Mouse (Mus musculus): ENCODE data around the gene Klhl32. TPM values are rescaled to one million over a fixed set of nuclear protein-coding genes. Genes with fewer than 3 reads are reported as not detected.

Gene Klhl32
- polyA plus RNA-seq, 1 experiment from 2014 or later, result 38.5 TPM

DNA sequence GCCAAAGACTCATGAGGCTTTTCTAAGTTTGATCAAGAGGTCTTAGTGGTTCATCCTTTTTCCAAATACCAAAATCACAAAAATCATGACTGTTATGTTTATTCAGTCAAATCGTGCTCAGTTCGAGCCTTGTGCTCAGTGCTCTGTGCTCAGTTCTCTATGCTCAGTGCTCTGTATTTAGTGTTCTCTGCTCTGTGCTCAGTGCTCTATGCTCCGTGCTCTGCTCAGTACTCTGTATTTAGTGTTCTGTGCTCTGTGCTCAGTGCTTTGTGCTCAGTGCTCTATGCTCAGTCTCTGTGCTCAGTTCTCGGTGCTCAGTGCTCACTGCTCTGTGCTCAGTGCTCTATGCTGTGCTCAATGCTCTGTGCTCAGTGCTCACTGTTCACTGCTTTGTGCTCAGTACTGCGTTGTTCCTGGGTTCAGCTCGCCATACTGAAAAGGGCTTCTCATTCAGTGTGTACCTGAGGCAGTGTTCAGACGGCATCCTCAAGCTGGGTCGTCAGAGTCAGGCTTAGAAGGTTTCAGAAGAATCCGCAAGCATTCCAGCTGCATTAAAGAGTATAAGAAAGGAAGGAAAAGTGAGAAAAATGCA lies 50.5 kb downstream of the Klhl32 start:
- 90% methylated on average over 9 of the region's 9 CpGs for WGBS
- Histone ChIP-seq H3K27ac (ENCODE audit: low read depth, low read length) (no peak overlapping the region), H3K4me3 (ENCODE audit: low read length) (no peak overlapping the region), H3K36me3 (ENCODE audit: control insufficient read depth, insufficient read depth, low read length) (no peaks in the 10 kb centered on the region), H3K4me1 (ENCODE audit: control insufficient read depth, insufficient read depth, low read depth, low read length) (no peaks in the 10 kb centered on the region; the same call in 1 of the 2 replicates), H3K9me3 (ENCODE audit: control insufficient read depth, low read length) (no peaks in the 10 kb centered on the region), H3K27me3 (replicated peaks; ENCODE audit: control insufficient read depth, insufficient read depth, low read length) (no peaks in the 10 kb centered on the region), H3K9ac (ENCODE audit: low read depth, low read length) (no peak overlapping the region), H3K4me2 (ENCODE audit: low read length) (no peak overlapping the region)
- no peak; the same call in 1 of the 2 replicates for ATAC-seq

DNA sequence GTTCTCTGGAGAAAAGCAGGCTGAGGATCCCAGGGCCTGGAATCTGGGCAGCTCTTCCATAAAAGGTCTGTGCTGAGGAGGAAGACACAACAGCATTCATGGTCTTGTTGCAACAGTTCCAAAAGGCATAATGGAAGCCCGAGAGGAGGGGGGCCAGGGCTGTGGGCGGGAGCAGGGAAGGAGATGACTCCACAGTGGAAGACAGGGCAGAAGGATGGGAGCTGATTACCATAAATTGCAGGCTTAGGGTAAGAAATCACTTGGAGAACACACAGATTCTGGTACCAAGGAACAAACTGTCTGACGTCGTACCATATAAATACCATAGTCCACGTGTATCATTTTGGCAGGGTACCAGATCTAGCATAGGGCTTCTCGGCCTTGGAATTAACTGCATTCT lies 51.9 kb downstream of the Klhl32 start:
- Histone ChIP-seq H3K27me3 (replicated peaks; ENCODE audit: control insufficient read depth, insufficient read depth, low read length) (no peaks in the 10 kb centered on the region), H3K36me3 (ENCODE audit: control insufficient read depth, insufficient read depth, low read length) (no peaks in the 10 kb centered on the region), H3K4me3 (ENCODE audit: low read length) (no peak overlapping the region), H3K4me1 (ENCODE audit: control insufficient read depth, insufficient read depth, low read depth, low read length) (no peaks in the 10 kb centered on the region; the same call in 1 of the 2 replicates), H3K4me2 (ENCODE audit: low read length) (no peak overlapping the region), H3K9ac (ENCODE audit: low read depth, low read length) (no peak overlapping the region), H3K9me3 (ENCODE audit: control insufficient read depth, low read length) (no peaks in the 10 kb centered on the region), H3K27ac (ENCODE audit: low read depth, low read length) (no peak overlapping the region)
- WGBS, result 80% methylated on average over 6 of the region's 6 CpGs
- ATAC-seq, result peak; percentile 34; the same call in 1 of the 2 replicates

DNA sequence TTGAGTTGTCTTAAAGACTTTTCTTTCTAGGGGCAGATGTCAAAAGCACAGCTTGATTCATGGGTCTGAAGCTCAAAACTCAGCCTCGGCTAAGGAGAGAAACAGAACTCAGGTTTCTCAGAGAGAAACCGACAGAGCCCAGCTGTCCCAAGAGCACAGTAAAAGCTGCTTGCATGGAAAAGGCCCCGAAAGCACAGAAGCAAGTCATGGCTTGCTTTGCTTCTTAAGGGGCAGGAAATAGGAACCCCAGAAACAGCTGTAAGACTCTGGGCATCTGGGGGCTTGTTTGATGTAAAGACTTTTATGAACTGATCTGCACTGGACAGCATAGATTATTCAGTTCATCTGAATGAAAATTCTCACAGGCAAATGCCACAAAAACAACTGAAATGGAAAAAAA lies 53.1 kb downstream of the Klhl32 start:
- ATAC-seq, result no peak

DNA sequence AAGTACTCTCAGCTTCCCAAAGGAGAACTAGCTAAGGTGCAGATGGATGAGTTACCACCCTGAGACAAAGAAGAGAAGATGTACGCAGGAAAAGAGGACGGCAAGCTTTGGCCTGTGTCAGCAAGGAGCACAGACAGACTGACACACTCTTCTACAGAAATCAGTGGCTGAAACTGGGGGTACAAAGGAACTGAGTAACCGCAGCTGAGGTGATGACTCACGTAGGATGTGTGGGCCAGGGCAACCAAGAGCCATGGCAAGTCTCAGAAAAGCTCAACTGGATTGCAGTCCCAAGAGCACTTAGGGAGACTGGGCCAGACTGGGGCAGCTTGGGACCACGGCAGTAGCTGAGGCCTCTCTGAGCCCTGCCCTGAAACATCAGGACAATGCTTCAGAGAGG lies 53.6 kb downstream of the Klhl32 start:
- H3K4me3 ChIP-seq (ENCODE audit: low read length), result no peak overlapping the region
- no peak overlapping the region for H3K27ac ChIP-seq (ENCODE audit: low read depth, low read length)
- H3K9ac ChIP-seq (ENCODE audit: low read depth, low read length), result no peak overlapping the region
- no peak overlapping the region for H3K4me2 ChIP-seq (ENCODE audit: low read length)
- H3K36me3 ChIP-seq (ENCODE audit: control insufficient read depth, insufficient read depth, low read length), result no peaks in the 10 kb centered on the region
- no peaks in the 10 kb centered on the region; the same call in none of the 2 replicates for H3K4me1 ChIP-seq (ENCODE audit: control insufficient read depth, insufficient read depth, low read depth, low read length)
- H3K9me3 ChIP-seq (ENCODE audit: control insufficient read depth, low read length), result no peaks in the 10 kb centered on the region
- ATAC-seq, result no peak
- H3K27me3 ChIP-seq (replicated peaks; ENCODE audit: control insufficient read depth, insufficient read depth, low read length), result no peaks in the 10 kb centered on the region
- WGBS, result 88% methylated on average over 5 of the region's 5 CpGs

More for the DNA sequence above, 53.1 kb downstream of the Klhl32 start:
- Histone ChIP-seq H3K4me3 (ENCODE audit: low read length) (no peak overlapping the region), H3K9ac (ENCODE audit: low read depth, low read length) (no peak overlapping the region), H3K27ac (ENCODE audit: low read depth, low read length) (no peak overlapping the region), H3K36me3 (ENCODE audit: control insufficient read depth, insufficient read depth, low read length) (no peaks in the 10 kb centered on the region), H3K9me3 (ENCODE audit: control insufficient read depth, low read length) (no peaks in the 10 kb centered on the region), H3K27me3 (replicated peaks; ENCODE audit: control insufficient read depth, insufficient read depth, low read length) (no peaks in the 10 kb centered on the region), H3K4me2 (ENCODE audit: low read length) (no peak overlapping the region), H3K4me1 (ENCODE audit: control insufficient read depth, insufficient read depth, low read depth, low read length) (no peaks in the 10 kb centered on the region; the same call in 1 of the 2 replicates)
- 68% methylated on average over 3 of the region's 3 CpGs for WGBS

DNA sequence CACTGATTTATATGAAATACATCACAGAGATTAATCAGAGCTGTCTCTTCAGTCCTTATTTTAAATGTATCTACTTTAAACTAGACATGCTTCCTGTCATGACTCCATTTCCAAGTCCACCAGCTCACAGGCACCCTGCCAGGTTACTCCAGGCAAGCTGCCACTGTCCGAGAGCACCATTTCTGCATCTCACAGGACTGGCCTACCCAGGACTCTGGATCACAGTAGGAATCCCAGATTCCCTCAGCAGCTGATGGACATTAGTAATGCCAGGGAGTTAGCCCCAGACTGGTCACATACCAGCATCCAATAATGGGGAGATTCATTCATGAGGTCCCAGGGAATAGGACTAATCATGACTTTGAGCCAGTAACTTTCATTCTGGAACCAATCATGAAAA lies 54.7 kb downstream of the Klhl32 start:
- Histone ChIP-seq H3K36me3 (ENCODE audit: control insufficient read depth, insufficient read depth, low read length) (no peaks in the 10 kb centered on the region), H3K4me3 (ENCODE audit: low read length) (no peak overlapping the region), H3K4me1 (ENCODE audit: control insufficient read depth, insufficient read depth, low read depth, low read length) (no peaks in the 10 kb centered on the region; the same call in none of the 2 replicates), H3K9me3 (ENCODE audit: control insufficient read depth, low read length) (no peaks in the 10 kb centered on the region), H3K27ac (ENCODE audit: low read depth, low read length) (no peak overlapping the region), H3K9ac (ENCODE audit: low read depth, low read length) (no peak overlapping the region), H3K4me2 (ENCODE audit: low read length) (no peak overlapping the region), H3K27me3 (replicated peaks; ENCODE audit: control insufficient read depth, insufficient read depth, low read length) (no peaks in the 10 kb centered on the region)
- 40% methylated on average over 1 of the region's 1 CpGs for WGBS
- peak; percentile 85 for ATAC-seq

DNA sequence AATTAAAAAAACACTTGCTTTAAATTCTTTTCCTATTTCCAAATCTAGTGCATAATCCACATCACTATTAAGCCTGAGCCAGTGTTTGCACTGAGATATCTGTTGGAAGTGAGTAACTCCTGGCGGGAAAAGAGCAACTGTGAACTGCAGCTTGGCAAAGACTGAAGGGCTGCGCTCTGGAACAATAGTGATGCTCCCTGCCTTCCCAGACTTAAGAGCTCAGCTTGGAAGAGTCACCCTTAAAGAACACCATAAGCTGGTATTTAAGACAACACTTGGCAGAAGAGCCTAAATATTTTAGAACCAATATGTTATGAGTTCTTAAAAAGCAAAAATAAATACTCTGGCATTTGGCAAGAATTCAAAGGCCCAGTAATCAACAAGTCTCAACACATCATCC lies 55.7 kb downstream of the Klhl32 start:
- Histone ChIP-seq H3K4me2 (ENCODE audit: low read length) (no peak overlapping the region), H3K27me3 (replicated peaks; ENCODE audit: control insufficient read depth, insufficient read depth, low read length) (no peaks in the 10 kb centered on the region), H3K4me1 (ENCODE audit: control insufficient read depth, insufficient read depth, low read depth, low read length) (no peaks in the 10 kb centered on the region; the same call in none of the 2 replicates), H3K9me3 (ENCODE audit: control insufficient read depth, low read length) (no peaks in the 10 kb centered on the region), H3K27ac (ENCODE audit: low read depth, low read length) (no peak overlapping the region), H3K36me3 (ENCODE audit: control insufficient read depth, insufficient read depth, low read length) (no peaks in the 10 kb centered on the region), H3K9ac (ENCODE audit: low read depth, low read length) (no peak overlapping the region), H3K4me3 (ENCODE audit: low read length) (no peak overlapping the region)
- WGBS, result 79% methylated on average over 2 of the region's 2 CpGs
- no peak for ATAC-seq

DNA sequence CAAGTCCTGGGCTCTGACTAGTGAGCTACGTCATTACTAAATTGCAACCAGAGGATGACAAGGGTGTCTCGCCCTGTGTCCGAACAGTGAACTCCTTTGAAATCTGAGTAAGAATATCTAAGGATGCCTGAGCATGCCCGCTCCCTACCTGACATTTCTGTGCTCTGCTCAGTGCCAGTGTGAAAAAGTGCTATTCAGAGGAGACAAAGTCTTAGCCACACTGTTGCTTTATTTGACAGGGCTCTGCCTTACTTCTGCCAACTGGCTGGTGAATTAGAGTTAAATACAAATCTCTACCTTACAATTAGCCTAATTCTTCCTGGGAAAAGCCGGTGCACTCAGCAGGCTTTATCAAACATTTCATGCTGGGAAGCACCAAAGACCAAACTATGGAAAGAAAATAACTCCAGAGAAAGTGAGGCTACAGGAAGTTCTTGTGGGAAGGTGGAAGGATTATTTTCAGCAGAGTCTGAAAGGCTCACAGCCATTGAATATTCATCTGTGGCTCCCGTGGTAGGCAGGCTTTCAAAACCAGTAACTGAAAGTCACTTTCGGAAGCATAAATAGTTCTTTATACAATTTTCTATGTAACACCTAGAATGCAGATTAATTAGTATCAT lies 57.1 kb downstream of the Klhl32 start:
- H3K4me1 ChIP-seq (ENCODE audit: control insufficient read depth, insufficient read depth, low read depth, low read length), result no peaks in the 10 kb centered on the region; the same call in none of the 2 replicates
- H3K9me3 ChIP-seq (ENCODE audit: control insufficient read depth, low read length), result no peaks in the 10 kb centered on the region
- WGBS, result 48% methylated on average over 7 of the region's 7 CpGs
- no peak overlapping the region for H3K4me3 ChIP-seq (ENCODE audit: low read length)
- H3K27ac ChIP-seq (ENCODE audit: low read depth, low read length), result peak overlapping the region; percentile 61; the same call in 1 of the 2 replicates
- no peaks in the 10 kb centered on the region for H3K36me3 ChIP-seq (ENCODE audit: control insufficient read depth, insufficient read depth, low read length)
- ATAC-seq, result no peak
- no peak overlapping the region for H3K9ac ChIP-seq (ENCODE audit: low read depth, low read length)
- no peaks in the 10 kb centered on the region for H3K27me3 ChIP-seq (replicated peaks; ENCODE audit: control insufficient read depth, insufficient read depth, low read length)
- H3K4me2 ChIP-seq (ENCODE audit: low read length), result no peak overlapping the region

DNA sequence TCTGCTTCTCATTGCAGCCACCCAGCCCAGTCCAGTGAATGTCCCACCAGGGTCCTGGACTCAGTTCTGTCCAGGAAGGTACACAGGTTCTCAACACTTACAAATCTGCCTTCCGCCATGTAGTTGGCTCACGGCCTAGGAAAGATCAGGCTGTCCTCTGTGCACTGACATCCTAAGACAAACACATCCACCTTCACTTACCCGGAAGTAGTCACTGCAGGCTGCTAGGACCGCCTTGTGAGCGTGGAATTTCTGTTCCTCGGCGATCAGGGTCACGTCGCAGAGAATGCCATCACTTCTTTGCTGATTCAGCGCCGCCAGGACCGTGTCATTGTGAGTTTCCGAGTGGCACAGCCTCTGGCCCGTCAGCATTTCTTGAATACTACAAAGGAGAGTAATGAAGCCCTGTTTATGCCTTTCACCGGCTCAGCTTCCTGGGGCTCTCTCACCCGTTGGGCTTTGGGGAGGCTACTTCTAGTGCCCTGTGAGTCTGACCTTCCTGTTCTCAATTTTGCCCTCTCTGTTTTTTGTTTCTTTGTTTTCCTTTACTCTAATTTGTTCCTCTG lies 58.4 kb downstream of the Klhl32 start:
- Histone ChIP-seq H3K4me1 (ENCODE audit: control insufficient read depth, insufficient read depth, low read depth, low read length) (no peaks in the 10 kb centered on the region; the same call in none of the 2 replicates), H3K4me3 (ENCODE audit: low read length) (peak overlapping the region; percentile 3; the same call in 1 of the 2 replicates), H3K27me3 (replicated peaks; ENCODE audit: control insufficient read depth, insufficient read depth, low read length) (no peaks in the 10 kb centered on the region), H3K9ac (ENCODE audit: low read depth, low read length) (no peak overlapping the region), H3K36me3 (ENCODE audit: control insufficient read depth, insufficient read depth, low read length) (no peaks in the 10 kb centered on the region), H3K4me2 (ENCODE audit: low read length) (peak overlapping the region; percentile 41), H3K27ac (ENCODE audit: low read depth, low read length) (no peak overlapping the region), H3K9me3 (ENCODE audit: control insufficient read depth, low read length) (no peaks in the 10 kb centered on the region)
- 22% methylated on average over 16 of the region's 16 CpGs for WGBS
- no peak for ATAC-seq

DNA sequence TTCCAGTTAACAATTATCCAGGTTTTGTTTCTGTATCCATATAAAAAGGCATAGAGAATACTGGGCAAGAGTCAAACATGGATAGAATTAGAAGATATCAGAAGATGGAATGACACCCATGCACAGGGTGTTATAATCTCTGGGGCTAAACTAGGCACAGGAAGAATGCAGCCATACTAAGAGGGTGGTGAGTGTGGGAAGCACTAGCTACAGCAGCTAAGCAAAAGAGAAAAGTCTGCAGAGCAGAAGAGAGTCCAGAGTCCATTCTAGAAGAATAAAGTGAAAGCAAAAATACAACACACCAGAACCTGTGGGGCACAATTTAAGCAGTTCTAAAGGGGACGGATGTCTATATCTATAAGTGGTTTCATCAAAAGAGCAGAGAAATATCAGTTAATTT lies 61.6 kb downstream of the Klhl32 start:
- H3K4me2 ChIP-seq (ENCODE audit: low read length), result no peak overlapping the region
- no peak for ATAC-seq
- H3K27me3 ChIP-seq (replicated peaks; ENCODE audit: control insufficient read depth, insufficient read depth, low read length), result no peaks in the 10 kb centered on the region
- no peak overlapping the region for H3K4me3 ChIP-seq (ENCODE audit: low read length)
- no peak overlapping the region for H3K27ac ChIP-seq (ENCODE audit: low read depth, low read length)
- H3K9me3 ChIP-seq (ENCODE audit: control insufficient read depth, low read length), result no peaks in the 10 kb centered on the region
- no peaks in the 10 kb centered on the region; the same call in 1 of the 2 replicates for H3K4me1 ChIP-seq (ENCODE audit: control insufficient read depth, insufficient read depth, low read depth, low read length)
- no peak overlapping the region for H3K9ac ChIP-seq (ENCODE audit: low read depth, low read length)
- 97% methylated on average over 1 of the region's 1 CpGs for WGBS
- H3K36me3 ChIP-seq (ENCODE audit: control insufficient read depth, insufficient read depth, low read length), result no peaks in the 10 kb centered on the region
